Mouse (Mus musculus) right cerebral cortex, postnatal 36 days (tissue): ENCODE measurements at regions not wholly inside any gene's neighbourhood (a gene's known extent, or its start where the extent isn't known, plus 50 kb on each side); places are given as distances from the start of the nearest gene placed in this dataset.

Experiments
- DNase-seq, 2 experiments: peaks; one replicate each; pipeline ENCODE4 v3.0.0; 2022; ENCODE audit warnings: low spot score in 2 of 2, mixed read lengths in 1 of 2

DNA sequence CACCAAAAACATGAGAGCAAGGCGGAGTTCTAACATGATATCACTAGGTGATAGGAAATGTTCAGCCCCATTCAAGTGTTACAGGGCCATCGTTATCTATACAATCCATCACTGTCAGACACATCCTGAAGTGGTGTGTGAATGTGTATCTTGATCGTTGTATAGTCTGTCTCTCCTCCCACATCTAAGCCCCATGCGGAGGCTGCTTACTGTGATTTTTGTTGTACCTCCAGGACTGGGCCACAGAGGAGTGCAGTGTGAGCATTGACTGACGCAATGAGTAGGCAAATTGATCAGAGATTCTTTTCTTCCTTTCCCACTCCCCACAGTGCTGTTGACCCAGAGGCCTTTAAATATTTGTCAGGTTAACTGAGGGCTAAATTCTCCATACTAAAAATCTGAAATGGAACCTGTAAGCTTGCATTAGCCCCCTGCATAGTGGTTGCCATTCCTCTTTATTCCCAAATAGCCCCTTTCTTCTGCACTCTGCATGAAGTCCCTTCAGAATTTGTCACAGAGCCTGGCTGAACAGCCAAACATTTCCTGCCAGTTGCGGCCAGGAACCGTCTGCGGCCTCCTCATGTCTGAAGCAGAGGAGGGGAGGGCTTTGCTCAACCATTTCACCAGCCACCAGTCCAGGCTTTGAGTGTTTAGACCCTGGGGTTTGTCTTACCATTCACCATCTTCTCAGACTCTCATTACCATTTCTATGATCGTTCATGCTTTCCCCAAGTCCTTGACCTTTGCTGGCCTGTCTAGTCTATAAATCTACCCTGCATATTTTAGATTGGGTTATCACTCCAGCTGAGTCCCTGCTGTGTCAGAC, 119.3 kb downstream of the Ttc8 start:
- DNase-seq = no peak

DNA sequence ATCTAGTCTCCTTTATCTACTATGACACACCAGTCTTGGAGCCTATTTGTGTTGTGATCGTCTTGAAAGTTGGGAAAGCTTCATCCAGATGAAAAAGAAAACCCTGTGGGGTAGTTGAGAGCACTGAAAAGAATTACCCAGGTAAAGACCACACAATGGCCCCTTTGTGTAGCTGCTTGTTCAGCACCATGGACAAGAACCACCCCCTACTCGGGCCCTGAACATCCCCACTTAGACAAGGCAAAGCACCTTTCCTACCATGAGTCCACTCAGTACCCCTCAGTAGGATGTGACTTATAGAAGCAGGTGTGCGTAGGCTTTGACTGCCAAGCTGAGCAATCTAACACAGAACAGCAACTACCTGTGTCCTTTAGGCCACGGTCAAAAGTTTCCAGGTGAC, 121.2 kb downstream of the Ttc8 start:
- DNase-seq = no peak

DNA sequence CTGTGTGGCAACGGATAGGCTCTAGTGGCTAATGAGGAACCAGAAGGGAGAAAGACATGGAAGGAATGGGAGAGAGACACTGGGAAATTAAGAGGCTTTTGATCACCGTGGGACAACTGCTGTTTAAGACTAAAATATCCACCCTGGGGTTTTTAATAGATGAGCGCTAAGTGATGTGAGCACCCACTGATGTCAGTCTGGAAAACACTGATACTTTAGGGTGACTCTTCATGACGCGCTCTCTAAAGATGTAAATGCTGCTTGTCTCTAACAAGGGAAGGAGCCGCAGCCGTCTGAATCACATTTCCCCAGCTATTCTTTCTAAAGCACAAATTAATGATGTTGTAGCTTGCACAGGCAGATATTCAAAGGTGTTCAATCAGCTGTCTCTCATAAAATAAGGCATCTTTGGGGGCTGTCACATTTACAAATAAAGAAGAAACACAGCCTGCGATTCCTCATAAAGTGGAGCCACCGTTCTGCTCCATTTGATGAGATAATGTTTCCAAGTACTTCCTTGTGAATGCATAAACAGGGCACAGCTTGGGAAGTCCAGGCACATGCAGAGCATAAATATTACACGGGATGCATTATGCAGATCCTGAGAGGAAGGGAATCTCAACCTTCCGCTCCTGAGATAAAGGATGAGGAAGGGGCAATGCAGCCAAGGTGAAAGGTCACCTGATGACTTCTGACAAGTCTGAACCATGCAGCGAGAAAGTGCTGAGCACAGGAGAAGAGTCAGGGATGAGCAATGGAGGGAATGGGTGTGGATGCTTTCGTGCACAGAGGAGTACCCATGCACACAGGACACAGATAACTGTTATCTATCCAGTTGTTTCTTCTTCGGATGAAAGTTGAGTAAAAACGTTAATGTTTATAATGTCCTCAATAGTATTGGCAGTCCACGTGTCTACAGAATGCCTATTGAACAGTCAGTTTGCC, 122.8 kb downstream of the Ttc8 start:
- no peak for DNase-seq

DNA sequence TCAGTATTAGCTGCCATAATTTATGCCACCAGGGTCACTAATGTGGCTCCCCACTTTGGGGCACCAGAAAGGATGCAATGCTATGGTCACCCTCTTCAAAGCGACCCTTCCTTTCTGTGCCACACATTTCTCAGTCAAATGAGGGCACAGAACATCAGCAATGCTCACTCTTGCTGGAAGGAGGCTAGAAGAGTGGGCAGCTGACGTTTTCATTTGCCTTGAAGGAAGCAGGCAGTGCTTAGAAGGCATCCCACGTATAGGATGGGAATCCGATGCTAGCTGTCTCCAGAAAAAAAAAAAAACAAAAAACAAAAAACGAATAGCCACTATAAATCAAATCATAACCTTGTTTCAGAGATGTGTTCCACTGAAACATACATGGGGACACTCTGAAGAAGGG, 124.1 kb downstream of the Ttc8 start:
- DNase-seq = peak in 1 of 2 experiments; percentile 29

DNA sequence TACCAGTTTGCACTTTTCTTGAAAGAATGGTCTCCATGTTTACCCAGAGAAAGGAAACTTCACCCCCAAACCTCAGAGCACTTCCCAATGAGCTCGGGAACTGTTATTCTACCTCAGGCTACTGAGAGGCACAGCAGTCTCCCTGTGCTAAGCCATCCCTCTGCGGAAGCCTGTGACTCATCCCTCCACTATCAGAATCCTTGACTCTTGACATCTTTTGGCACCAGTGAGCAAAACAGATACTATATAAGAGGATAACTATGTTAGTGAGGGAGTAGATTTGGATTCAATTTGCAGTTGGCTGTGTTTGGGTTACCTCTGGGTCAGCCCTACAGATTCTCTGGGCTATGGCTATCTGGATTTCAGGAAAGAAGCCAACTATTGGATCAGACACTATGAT, 130.1 kb downstream of the Ttc8 start:
- no peak for DNase-seq

DNA sequence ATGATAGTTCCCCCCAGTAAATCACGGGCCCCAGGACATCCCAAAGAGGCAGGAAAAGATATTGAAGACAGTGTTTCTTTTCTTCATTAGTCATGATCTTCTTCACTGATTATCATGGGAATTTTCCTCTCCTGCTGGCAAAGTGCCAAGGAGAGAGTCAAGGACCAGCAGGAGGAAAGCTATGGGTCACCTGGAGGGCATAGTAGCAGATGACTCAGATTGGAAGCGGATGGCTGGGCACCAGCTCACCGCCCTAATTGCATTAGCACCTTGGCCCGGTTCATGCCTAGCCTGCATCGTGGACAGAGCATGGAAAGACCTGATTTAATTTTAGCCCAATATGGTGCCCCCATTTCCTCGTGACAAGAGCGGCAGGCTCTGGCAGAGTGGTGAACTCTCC, 132.2 kb downstream of the Ttc8 start:
- DNase-seq = no peak

DNA sequence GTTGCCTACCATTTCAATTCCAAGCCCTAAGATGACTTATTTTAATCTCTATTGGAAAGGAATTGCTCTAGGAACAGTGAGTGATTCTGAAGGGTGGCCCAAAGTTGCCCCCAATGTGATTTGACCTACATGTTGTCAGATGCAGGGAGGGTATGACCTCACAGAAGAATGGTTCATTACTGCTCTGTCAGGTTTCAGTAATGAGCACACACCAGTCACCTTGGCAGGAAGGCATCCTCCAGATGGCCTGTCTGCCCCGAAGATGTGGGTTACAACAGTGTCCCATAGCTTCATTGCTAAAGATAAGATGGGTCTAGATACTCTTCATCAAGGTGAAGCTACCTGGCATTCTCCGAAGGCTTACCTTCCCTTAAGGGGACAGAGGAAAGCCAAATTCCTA, 137.1 kb downstream of the Ttc8 start:
- DNase-seq = no peak

DNA sequence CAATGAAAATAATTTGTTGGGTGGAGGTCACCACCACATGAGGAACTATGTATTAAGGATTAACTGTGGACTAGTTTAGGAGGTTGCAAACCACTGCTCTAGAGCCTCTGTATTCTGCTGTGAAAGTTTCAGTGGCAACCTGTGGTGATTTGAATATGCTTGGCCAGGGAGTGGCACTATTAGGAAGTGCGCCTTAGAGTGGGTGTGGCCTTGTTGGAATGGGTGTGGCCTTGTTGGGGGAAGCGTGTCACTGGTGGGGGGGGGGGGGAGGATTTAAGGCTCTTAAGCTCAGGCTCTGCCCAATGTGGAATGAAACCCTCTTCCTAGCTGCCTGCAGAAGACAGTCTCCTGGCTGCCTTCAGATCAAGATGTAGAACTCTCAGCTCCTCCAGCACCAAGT, 138.5 kb downstream of the Ttc8 start:
- DNase-seq = no peak

DNA sequence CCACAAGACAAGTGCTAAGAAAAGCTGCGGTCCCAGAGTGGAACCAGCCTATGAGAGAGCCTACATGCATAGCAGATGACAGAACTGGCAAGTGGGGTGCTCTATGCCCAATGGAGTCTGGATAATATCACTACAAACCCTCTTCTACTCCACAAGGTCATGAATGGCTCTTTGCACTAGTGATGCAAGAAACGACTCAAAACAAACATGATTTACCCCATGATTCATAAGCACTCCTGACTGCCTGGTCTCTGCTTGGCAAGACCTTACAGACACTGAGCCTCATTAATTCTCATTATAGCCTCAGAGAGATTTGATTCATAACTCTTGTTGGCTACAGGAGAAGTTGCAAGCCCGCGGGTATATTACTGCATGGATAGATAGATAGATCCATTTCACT, 139.1 kb downstream of the Ttc8 start:
- DNase-seq = no peak

DNA sequence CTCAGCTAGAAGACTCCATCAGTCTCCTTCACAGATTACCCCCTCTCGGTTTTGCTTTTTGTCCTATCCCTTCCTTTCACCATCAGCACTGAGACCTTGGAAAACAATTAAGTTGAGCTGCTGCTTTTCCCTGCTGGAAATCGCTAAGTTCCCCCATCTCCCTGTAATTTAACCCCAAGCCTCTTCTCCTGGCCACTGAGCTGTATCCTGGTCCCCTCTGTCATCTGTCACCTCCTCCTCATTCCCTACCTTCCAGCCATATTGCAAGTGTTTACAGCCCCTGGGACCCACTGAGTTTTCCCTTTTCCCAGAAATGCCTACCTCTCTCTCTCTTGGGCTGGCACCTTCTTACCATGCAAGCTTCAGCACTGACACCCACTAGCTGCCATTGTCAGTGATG, 140.3 kb downstream of the Ttc8 start:
- no peak for DNase-seq

DNA sequence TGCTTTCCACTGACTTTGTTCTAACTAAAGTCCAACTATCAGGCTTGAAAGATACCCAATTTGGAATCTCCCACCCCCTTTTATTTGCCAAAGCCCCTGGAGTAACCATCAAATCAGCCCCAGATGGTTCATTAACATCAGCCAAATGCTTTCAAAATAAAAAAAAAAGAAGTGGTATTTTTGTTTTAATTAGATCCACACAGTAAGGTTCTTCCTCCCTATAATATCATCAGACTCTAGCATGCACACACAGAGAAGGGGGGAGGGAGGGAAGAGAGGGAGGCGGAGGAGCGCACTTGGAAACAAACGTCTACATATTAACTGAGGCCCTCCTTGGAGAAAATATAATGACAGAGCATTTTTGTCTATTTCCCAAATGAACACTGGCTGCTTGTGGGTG, 143.1 kb downstream of the Ttc8 start:
- DNase-seq = no peak

DNA sequence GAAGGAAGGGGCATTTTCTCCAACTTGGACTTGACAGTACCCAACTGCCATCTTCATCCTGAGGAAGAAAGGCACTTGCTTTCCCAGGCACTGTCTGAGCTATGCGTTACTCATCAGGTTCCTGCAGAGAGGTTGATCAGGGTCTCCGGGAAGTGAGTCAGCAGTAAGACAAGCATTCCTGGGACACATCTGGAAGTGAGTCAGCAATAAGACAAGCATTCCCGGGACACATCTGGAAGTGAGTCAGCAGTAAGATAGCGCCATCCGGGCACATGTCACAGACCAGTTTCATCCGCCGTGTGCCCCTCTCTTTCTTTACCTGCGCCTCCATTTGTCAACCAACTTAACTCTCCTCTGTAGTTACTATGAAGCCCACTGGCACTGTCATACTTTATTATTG, 143.5 kb downstream of the Ttc8 start:
- no peak for DNase-seq

DNA sequence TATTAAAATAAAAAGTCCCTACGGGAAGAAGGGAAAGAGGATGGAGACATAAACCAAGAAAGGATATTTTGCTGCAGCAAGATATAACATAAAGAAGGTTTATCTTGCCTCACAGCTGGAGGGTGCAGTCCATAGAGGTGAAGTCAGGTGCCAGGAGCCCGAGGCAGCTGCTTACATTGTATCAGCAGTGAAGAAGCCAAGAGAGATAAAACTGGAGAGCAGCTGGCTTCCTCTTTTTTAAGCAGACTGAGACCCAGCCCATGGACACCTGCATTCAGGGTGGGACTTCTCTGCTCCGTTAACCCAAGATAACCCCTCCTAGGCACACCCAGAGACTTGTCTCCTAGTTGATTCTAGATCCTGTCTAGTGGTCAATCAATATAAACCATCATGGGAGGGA, 147.6 kb downstream of the Ttc8 start:
- no peak for DNase-seq

DNA sequence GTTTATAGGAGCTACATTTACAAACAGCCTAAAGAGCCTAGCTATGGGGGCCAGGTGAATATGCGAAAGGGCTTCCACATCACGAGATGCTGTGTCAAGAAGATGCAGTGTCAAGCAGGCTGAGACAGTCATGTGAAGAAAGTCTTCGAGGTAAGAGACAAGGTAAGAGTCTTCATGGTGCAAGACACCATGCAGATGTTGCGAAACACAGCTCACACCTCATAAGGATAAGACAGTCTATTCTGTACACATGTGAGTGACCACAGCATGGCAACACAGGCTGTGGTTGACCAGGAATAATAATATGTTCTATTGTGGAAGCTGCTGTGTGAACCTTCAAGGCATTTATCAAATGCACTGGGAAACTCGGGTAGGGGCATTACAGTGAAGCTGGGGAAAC, 153.4 kb downstream of the Ttc8 start:
- no peak for DNase-seq

DNA sequence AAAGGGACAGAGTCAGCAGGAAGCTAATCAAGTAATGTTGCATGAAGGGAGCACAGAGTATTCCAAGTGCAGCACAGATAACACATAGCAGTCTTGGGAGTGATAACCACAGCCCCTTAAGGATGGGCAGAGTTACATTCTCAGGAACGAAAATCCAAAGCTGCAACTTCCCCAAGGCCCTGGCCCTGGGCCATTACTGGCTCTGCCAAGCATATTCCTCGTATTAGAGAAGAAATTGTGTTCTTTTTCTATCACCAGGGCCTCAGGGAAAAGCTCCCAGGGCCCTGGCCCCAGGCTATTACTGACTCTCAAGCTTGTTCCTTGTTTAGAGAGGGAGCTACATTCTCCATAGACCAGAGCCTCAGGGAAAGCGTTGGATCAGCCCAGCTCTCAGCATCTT, 157.0 kb downstream of the Ttc8 start:
- DNase-seq = no peak

DNA sequence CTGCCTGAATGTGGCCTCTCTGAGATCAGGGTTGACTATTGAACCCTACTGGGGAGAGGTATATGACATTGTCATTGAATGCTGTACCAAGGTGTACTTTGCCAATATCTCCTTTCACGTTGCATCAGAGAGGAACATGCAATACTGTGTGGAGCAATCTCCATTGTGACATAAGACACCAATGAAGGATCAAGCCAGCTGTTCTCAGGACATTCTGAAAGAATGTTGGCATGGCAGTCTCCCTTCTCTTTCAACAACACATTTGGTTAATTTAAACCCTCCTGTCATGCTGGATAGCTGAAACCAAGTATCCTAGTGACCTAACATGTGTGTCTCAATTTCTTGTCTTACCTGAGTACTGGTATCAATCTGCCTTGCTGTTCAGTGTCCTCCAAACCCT, 159.5 kb downstream of the Ttc8 start:
- no peak for DNase-seq

DNA sequence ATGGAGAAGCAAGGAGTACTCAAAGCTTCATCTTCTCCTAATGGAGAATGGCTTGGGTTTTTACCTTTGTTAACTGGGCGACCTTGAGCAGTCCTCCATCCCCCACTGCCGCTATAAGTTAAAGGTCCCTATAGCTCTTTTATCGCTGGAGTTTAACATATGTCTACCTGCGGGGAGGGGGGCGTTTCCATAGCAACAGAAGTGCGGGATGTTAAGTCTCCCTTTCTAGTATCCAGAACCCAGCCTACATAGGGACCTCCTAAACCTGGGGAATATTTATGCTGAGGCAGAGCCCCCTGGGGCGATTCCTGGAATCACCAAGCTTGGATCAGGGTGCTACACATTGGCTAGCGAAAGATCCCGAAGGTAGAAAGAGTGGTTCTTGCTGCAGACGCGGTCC, 163.2 kb downstream of the Ttc8 start:
- no peak for DNase-seq

DNA sequence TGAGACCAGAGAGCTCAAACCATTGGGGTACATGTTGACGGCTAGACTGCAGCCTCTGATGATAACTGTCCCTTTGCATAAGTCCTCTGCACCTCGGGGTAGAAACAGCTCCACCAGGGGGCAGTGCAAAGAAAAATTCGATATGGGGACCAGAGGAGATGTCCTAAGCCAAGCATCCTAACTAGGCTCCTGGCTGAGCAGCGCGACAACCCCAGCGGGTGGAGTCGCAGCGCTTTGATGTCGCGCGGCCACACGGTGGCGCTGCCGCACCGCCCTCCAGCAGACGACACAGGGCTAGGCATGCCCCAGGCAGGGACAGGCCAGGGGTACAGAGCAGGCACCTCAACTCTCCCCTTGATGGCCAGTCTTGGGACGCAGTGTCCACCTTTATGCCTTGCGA, 163.8 kb downstream of the Ttc8 start:
- peak; percentile 76 to 81 for DNase-seq

DNA sequence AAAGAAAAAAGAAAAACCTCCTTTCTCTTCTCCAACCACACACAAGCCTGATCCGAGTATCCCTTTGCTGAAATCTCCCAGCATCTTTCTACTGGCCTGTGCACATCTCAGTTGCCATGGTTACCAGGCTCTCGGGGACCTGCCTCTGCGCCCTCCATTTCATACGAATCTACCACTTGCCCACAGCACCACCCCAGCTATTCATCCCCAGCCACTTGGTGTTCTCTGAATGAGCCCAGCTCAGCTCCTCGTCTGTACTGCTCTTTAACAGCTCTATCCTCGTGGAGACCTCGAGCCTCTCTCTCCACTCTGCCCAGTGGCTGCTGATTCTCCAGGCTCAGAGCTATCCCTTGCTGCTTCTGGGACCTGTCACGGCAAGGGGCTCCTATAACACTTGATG, 166.9 kb downstream of the Ttc8 start:
- peak in 1 of 2 experiments; percentile 32 for DNase-seq

DNA sequence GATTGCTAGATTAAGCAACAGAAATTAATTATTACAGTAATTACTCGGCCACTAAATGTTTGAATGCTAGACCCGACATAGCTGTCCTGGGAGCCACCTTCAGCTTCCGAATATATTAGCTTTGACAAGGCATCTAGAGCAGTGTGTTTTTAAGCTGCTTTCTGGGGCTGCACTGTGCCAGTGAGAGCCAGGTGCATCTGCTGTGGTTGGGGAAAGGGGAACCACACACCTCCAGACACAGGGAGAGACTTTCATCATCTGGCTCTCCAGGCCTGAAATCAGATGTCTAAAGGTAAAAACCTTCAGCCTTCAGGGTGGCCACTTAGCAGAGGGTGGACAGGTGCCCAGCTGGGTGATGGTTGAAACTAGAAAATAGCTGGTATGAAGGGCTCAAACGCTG, 171.4 kb downstream of the Ttc8 start:
- DNase-seq = no peak

DNA sequence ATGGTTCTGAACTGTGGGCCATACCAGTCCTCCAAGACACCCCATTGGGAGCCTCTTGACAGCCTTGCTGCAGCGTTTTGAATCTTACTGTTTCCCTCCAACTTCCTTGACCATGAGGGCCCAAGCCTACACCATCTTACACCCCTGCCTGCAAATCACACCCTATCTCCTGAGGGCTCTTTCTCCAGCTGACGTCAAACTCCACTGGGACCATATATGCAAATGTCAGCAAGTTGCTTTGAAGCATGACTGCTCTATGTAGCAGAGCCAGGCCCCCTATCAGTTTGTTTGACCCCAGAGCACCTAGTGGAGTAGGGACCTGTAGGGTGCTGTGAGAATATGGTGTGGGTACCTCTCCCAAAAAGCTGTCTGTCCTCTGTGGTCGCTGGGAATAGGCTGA, 172.8 kb downstream of the Ttc8 start:
- no peak for DNase-seq

DNA sequence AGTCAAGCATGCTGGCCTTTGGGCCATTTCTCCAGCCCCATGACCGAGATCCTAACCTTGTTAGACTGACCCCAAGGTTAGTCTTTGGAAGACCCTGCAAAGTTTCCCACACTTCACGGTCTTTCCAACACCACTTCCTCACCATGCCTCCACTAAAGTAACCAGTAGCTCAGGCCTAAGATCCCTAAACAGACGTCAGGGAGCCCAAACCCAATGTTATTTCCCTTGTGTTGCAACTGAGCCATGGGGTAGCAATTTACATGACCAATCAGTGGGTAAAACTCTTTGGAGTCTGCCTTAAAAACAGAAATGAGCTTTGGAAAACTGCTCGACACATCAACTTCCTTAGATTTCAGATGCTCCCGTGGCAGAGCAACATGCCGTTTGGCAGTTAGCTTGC, 173.6 kb downstream of the Ttc8 start:
- DNase-seq = no peak
